Mouse (Mus musculus) stomach, embryonic 16.5 days (tissue): ENCODE results near the gene Cramp1l. TPM values are rescaled to one million over a fixed set of nuclear protein-coding genes. Genes with fewer than 3 reads are reported as not detected.
"Not testable (repeated sequence)": the region's sequence is repeated elsewhere in the genome, so short reads cannot be mapped to it uniquely, and the experiment has no call there.

Source experiments
- ATAC-seq: fragments of 200-750 bp; cut with Nextera tagmentation; 2 replicates; pipeline ENCODE4 v1.8.0; 2017; ENCODE audit warnings: moderate number of reproducible peaks, moderate TSS enrichment; ENCODE audit not compliant: insufficient read depth, low FRiP score
- H3K27ac ChIP-seq: fragments of 300-500 bp; sonication (generic); 2 replicates; pipeline ENCODE4 v1.5.1; 2014; ENCODE audit warnings: low read length
- H3K27me3 ChIP-seq: fragments of 300-500 bp; sonication (generic); 2 replicates; pipeline ENCODE4 v1.6.1; 2014; ENCODE audit warnings: low read length, control low read depth, mixed read lengths; ENCODE audit not compliant: control insufficient read depth, insufficient read depth
- H3K36me3 ChIP-seq: fragments of 300-500 bp; sonication (generic); 2 replicates; pipeline ENCODE4 v1.6.1; 2014; ENCODE audit warnings: low read length; ENCODE audit not compliant: control insufficient read depth, insufficient read depth
- H3K4me1 ChIP-seq: fragments of 300-500 bp; sonication (generic); 2 replicates; pipeline ENCODE4 v1.6.1; 2014; ENCODE audit warnings: low read length, control low read depth, mixed read lengths; ENCODE audit not compliant: control insufficient read depth, insufficient read depth
- H3K4me2 ChIP-seq: fragments of 300-500 bp; sonication (generic); 2 replicates; pipeline ENCODE4 v1.6.1; 2014; ENCODE audit warnings: low read depth, low read length, mixed read lengths
- H3K4me3 ChIP-seq: fragments of 300-500 bp; sonication (generic); replicated peaks from 2 replicates; pipeline ENCODE4 v1.5.1; 2014; ENCODE audit warnings: mild to moderate bottlenecking, low read length
- H3K9ac ChIP-seq: fragments of 300-500 bp; sonication (generic); 2 replicates; pipeline ENCODE4 v1.6.1; 2014; ENCODE audit warnings: low read length
- H3K9me3 ChIP-seq: fragments of 300-500 bp; sonication (generic); replicated peaks from 2 replicates; pipeline ENCODE4 v1.6.1; 2016; ENCODE audit warnings: low read length, control low read depth; ENCODE audit not compliant: control insufficient read depth
- WGBS: fragments of 180-500 bp; shearing (Covaris S2); extraction: QIAGEN DNeasy Blood & Tissue Kit; methylation state at CpG from one replicate; pipeline ENCODE4 v1.1.7; 2014; 5-methylcytosine and 5-hydroxymethylcytosine counted together
- polyA plus RNA-seq: library from polyadenylated mRNA; unstranded; fragments of >200 nt; fragmentation: Nextera tagmentation; extraction: Ambion mirVana; gene quantifications from 2 replicates; pipeline ENCODE4 v1.2.1, GENCODE M21; 2015

The Cramp1l gene
- polyA plus RNA-seq, 1 experiment from 2014 or later: 4.2 TPM

DNA sequence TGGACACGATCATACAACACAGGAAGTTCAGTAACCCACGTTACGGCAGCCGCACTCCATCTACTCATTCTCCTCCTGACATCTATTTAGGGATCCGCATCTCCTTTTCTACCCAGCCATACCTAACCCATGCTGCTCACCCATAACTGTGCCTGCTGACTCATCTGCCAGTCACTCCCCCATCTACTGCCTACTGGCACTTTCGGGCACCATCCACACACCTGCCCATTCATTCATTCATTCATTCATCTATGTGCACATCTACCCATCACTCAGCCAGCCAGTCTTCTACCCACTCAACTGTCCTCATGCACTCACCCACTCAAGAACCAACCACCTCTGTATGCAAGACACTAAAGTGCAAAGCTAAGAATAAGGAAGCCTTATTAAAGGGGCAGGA is 28.4 kb downstream of the Cramp1l start:
- Histone ChIP-seq H3K27me3 (no peaks in the 10 kb centered on the region), H3K9ac (no peak overlapping the region), H3K9me3 (no peaks in the 10 kb centered on the region), H3K4me2 (no peak overlapping the region), H3K27ac (no peak overlapping the region), H3K4me3 (no peak overlapping the region), H3K36me3 (peaks cover 24% of the 10 kb centered on the region; the same call in 1 of the 2 replicates), H3K4me1 (no peaks in the 10 kb centered on the region)
- no peak for ATAC-seq
- WGBS: 95% methylated on average over 6 of the region's 6 CpGs

DNA sequence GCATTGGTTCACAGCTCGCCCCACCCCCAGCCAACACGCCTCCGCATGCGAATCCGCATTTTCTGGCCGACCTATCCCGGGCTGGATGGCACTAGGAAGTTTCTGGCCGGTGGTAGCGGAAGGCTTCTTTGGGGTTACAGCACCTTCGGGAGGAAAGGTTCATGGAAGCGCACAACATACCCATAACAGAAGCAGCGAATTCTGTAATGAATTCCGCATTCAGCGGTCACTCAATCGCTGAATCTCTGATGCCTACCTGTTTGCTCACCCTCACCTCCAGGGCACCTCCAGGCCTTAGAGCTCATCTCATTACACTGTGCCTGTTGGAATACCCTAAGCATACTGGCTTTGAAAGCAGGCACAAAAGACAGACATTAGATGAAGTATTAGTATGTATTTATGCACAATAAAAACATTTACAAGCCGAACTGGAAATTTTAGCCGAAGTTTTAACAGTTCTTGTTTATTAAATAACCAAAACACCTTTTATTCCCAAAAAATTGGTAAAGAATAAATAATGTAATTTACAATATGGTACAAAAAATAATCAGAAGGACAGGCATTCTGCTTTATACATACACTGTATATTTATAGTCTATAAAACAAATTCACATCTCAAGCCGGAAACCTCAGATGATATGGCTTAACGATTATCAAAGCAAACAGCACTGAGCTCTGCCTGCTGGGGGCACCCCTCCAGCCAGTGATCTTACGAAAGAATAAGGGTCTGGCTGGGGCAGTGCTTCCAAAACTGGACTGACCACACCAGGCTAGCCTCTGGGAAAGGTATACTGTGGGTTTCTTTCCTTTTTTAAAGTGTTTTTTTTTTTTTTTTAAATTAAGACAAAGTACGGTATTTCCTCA is 54.5 kb downstream of the Cramp1l start:
- Histone ChIP-seq H3K27me3 (no peaks in the 10 kb centered on the region), H3K9me3 (no peaks in the 10 kb centered on the region), H3K4me3 (peak overlapping the region; percentile 79), H3K9ac (peak overlapping the region; percentile 65), H3K4me1 (peaks cover 8% of the 10 kb centered on the region; the same call in 1 of the 2 replicates), H3K4me2 (peak overlapping the region; percentile 73), H3K27ac (peak overlapping the region; percentile 29; the same call in 1 of the 2 replicates), H3K36me3 (peaks cover 9% of the 10 kb centered on the region; the same call in 1 of the 2 replicates)
- ATAC-seq: no peak
- 9% methylated on average over 21 of the region's 21 CpGs for WGBS

DNA sequence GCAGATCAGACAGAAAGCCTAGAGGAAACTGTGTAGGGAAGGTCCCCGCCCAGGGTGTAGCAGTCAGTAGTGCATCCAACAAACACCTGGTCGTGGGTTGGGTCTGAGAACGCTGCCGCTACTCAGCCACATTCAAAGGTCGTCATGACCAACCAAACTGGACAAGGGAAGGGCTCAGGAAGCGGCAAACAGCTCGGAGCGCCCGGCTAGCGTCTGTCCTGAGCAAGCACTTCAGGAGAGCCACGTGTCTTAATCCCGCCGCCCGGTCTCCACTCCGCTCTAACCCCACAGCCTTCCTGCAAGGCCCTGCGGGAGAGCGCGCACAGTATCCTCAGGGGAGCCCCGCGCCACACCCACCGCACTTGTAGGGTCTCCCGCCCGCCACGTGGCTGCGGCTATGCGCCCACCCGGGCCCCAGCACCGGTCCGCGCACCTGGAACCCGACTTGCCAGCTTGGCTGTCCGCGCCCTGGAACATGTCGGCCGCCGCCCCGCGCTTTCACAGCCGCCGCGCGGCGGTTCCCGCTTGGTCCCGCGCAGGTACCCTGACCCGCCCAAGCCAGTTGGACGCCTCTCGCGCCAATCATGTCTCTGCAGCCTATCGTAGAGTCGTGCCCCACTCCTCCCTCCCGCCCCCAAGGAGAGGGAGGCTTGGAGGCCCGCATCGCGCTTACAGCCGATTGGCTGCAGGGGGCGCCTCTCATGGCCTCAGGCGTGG is 55.3 kb downstream of the Cramp1l start, which contains the start of gene Jpt2:
Gene Jpt2 (minus strand): TSS at position 555 of the 717 bp plus-strand sequence.
- Histone ChIP-seq H3K36me3 (peaks cover 7% of the 10 kb centered on the region; the same call in 1 of the 2 replicates), H3K9me3 (no peaks in the 10 kb centered on the region)

DNA sequence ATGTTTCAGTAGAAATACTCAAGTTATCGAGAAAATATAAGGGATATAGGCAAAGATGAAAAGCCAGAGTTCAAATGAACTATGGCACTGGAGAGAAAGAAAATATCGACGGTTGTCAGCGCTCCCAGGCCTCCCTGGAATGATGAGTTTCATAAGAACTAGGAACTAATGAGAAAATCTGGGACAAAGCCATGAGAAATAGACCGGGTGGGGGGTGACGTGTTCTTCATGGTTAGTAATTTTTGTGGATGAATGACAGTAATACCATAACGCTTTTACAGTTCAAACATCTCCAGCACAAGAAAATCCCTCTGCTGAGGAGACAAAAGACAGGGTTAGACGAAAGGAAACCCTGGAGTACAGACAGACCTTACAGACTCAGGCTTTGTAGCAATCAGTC is 56.2 kb downstream of the Cramp1l start:
- peak overlapping the region; percentile 76; the same call in 1 of the 2 replicates for H3K27ac ChIP-seq
- no peak for ATAC-seq
- 32% methylated on average over 8 of the region's 8 CpGs for WGBS
- H3K36me3 ChIP-seq: peaks cover 5% of the 10 kb centered on the region; the same call in 1 of the 2 replicates
- H3K4me1 ChIP-seq: peaks cover 8% of the 10 kb centered on the region; the same call in 1 of the 2 replicates
- H3K4me2 ChIP-seq: peak overlapping the region; percentile 73
- no peaks in the 10 kb centered on the region for H3K27me3 ChIP-seq
- H3K9ac ChIP-seq: peak overlapping the region; percentile 84
- no peaks in the 10 kb centered on the region for H3K9me3 ChIP-seq
- H3K4me3 ChIP-seq: peak overlapping the region; percentile 79

More for the DNA sequence above, 55.3 kb downstream of the Cramp1l start, which contains the start of gene Jpt2:
- Histone ChIP-seq H3K4me3 (peak within 1 kb of the TSS; percentile 79), H3K9ac (peak within 1 kb of the TSS; percentile 84), H3K4me1 (peaks cover 8% of the 10 kb centered on the region; the same call in 1 of the 2 replicates), H3K27me3 (no peaks in the 10 kb centered on the region), H3K27ac (peak within 1 kb of the TSS; percentile 76), H3K4me2 (peak within 1 kb of the TSS; percentile 73)
- WGBS: under 1% methylated on average over 59 of the region's 59 CpGs
- ATAC-seq: peak; percentile 100

DNA sequence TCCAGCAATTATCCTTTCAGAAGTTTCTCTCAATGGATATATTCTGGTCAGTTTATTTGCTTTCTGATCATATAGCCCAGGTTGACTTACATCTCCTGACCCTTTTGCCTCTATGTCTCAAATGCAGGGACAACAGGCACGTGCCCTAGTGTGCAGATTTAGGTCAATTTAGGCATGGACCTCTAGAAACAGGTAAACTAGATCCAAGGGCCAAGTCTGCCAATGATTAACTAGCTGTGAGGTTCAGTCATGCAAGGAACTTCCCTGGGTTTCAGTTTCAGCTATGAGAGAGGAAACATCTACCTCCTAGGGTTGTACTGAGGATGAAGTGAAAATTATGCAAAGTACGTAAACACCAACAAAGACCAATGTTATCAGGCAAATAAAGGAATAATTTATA is 62.3 kb downstream of the Cramp1l start:
- Histone ChIP-seq H3K9ac (no peak overlapping the region), H3K27ac (no peak overlapping the region), H3K4me2 (no peak overlapping the region), H3K4me3 (no peak overlapping the region), H3K4me1 (no peaks in the 10 kb centered on the region; the same call in 1 of the 2 replicates), H3K36me3 (no peaks in the 10 kb centered on the region), H3K27me3 (no peaks in the 10 kb centered on the region), H3K9me3 (no peaks in the 10 kb centered on the region)
- WGBS: 76% methylated on average over 2 of the region's 2 CpGs
- ATAC-seq: no peak

DNA sequence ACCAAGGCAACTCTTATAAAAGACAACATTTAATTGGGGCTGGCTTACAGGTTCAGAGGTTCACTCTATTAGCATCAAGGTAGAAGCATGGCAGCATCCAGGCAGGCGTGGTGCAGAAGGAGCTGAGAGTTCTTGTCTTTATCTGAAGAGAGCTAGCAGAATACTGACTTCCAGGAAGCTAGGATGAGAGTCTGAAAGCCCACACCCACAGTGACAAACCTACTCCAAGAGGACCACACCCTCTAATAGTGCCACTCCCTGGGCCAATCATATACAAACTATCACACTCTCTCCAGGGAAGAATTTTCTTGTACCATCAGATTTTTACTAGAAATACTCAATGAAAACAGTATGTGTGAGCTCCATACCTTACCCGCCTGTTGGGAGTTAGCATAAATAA is 64.9 kb downstream of the Cramp1l start:
- H3K27ac ChIP-seq: peak overlapping the region; percentile 36; the same call in 1 of the 2 replicates
- peaks cover 4% of the 10 kb centered on the region for H3K36me3 ChIP-seq
- H3K4me2 ChIP-seq: no peak overlapping the region
- WGBS: 89% methylated on average over 2 of the region's 2 CpGs
- H3K27me3 ChIP-seq: no peaks in the 10 kb centered on the region
- no peak overlapping the region for H3K4me3 ChIP-seq
- no peaks in the 10 kb centered on the region; the same call in 1 of the 2 replicates for H3K4me1 ChIP-seq
- no peak overlapping the region for H3K9ac ChIP-seq
- no peaks in the 10 kb centered on the region for H3K9me3 ChIP-seq
- no peak for ATAC-seq

DNA sequence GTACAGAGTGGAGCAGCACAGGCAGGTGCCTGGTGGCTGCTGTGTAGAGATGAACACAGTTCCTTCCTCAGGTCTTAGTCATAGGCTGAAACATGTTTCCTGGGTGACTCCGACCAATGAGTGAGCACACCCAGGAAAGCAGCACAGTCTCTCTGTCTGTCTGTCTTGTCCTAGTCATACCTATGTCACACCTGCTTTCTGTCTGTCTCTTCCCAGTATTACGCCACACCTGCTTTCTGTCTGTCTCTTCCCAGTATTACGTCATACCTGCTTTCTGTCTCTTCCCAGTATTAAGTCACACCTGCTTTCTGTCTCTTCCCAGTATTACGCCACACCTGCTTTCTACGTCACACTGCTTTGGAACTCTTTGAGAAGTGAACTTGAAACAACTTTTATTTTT is 67.4 kb downstream of the Cramp1l start:
- ATAC-seq: no peak; the same call in 1 of the 2 replicates
- 86% methylated on average over 5 of the region's 5 CpGs for WGBS
- H3K36me3 ChIP-seq: peaks cover 4% of the 10 kb centered on the region

DNA sequence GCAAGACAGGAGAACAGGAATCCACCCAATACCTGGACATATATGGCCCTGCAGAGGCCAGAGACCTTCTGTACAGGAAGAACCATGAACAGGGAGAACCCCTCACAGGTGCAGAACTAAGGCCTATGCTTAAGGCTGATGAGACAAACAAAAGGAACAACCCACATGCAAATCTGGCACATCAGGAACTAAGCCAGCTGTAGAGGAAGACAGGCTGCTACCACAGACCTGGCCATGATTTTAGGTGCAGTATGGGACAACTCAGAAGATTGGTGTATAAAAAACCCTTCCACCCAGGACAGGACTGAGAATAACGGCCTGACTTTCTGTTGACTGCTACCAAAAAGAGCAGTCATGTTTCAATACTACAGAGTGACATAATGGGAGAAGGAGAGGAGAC is 72.0 kb downstream of the Cramp1l start:
- 85% methylated on average over 1 of the region's 1 CpGs for WGBS
- not testable (repeated sequence) for H3K36me3 ChIP-seq

More for the DNA sequence above, 67.4 kb downstream of the Cramp1l start:
- H3K4me2 ChIP-seq: no peak overlapping the region
- no peak overlapping the region for H3K4me3 ChIP-seq
- H3K27ac ChIP-seq: no peak overlapping the region
- H3K4me1 ChIP-seq: no peaks in the 10 kb centered on the region; the same call in 1 of the 2 replicates
- H3K27me3 ChIP-seq: no peaks in the 10 kb centered on the region
- no peaks in the 10 kb centered on the region for H3K9me3 ChIP-seq
- H3K9ac ChIP-seq: no peak overlapping the region

More for the DNA sequence above, 72.0 kb downstream of the Cramp1l start:
- not testable (repeated sequence) for H3K9ac ChIP-seq, H3K4me1 ChIP-seq, H3K27me3 ChIP-seq, H3K9me3 ChIP-seq, H3K27ac ChIP-seq, H3K4me2 ChIP-seq, H3K4me3 ChIP-seq, ATAC-seq
